Mouse (Mus musculus) heart, adult 8-10 months (tissue): ENCODE results near the gene Peg10. TPM values are rescaled to one million over a fixed set of nuclear protein-coding genes. Genes with fewer than 3 reads are reported as not detected.
A peak's percentile ranks its signal among the peaks of the same experiment; 100 is the strongest.
"Not testable (repeated sequence)": the region's sequence is repeated elsewhere in the genome, so short reads cannot be mapped to it uniquely, and the experiment has no call there.

Source experiments
- DNase-seq: peaks from one replicate; pipeline ENCODE4 v3.0.0; 2022; ENCODE audit warnings: low spot score
- total RNA-seq, 4 experiments: library from RNA; stranded (reverse); gene quantifications; 2 replicates each; pipeline ENCODE4 v1.2.4; 2022

The Peg10 gene
- total RNA-seq, 4 experiments from 2014 or later = 0.83 to 1.2 (median 1.0) TPM

DNA sequence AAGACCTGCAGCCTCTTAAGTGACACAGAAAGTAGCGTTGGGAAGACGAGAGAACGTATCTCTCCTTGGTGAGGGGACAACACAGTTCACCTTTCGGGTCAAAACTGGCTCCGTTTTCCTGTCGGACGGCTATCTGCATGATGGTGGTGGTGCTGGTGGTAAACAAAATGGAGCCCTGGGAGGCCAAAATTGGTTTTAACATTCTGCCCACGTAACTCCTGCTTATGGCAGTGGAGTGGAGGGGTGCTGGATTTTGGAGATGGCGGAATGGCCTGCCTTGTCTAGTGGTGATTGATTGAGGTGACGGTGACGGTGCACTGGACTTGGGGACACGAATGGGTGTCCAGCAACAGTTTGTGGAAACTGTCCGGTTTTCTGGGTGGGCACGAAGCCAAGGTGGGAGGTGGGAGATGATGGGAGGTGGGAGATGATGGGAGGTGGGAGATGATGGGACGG, 1.4 kb downstream of the Peg10 start:
- peak; percentile 11 for DNase-seq

GRCm38 (mm10) chr6:4749091-4749490, 2.0 kb downstream of the Peg10 start:
- peak; percentile 93 for DNase-seq

DNA sequence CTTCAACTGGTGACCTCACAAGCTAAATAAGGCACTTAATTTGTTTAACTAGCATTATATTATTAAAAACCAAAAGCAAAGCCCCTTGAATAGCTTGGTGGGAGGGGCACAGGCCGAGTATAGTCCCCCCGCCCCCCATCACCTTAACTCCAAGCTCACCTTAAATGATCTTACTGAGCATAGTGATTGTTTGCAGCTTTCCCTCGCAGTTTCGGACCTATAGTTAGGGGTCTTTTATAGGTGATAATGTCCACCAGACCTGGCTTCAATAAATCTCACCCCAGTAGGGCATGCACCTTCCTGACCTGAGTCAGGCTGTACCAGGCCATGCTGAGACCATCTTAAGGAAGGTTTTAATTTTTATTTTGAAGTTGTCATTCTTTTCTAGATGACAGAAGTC, 4.2 kb downstream of the Peg10 start:
- no peak for DNase-seq

GRCm38 (mm10) chr6:4754286-4754685, 7.2 kb downstream of the Peg10 start:
- no peak for DNase-seq

- no peak for DNase-seq
Observed at GRCm38 (mm10) chr6:4754886-4755285, 7.8 kb downstream of the Peg10 start.

- not testable (repeated sequence) for DNase-seq
Observed at GRCm38 (mm10) chr6:4761415-4762142, 14.5 kb downstream of the Peg10 start.

GRCm38 (mm10) chr6:4762252-4762651, 15.1 kb downstream of the Peg10 start:
- no peak for DNase-seq

- DNase-seq = no peak
Observed at GRCm38 (mm10) chr6:4796281-4796680, 49.2 kb downstream of the Peg10 start.

GRCm38 (mm10) chr6:4797317-4797716, 50.2 kb downstream of the Peg10 start:
- not testable (repeated sequence) for DNase-seq

DNA sequence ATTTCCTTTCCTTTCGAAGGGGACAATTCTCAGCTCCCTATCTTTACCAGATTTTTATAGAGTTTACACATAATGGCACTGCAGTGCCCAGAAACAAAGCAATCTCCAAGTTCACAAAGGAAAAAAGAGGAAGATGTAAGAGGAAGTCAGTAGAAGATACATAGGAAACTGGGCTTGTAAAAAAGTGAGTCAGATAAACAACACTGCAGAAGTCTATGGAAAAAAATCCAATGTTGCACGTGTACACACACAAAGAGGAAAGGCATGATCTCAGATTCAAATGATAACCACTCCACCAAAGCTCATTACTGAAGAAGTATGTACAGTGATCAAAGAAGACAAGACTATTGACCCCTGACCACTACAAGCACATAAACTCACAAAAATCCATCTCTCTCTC, 51.3 kb downstream of the Peg10 start:
- DNase-seq = no peak

DNA sequence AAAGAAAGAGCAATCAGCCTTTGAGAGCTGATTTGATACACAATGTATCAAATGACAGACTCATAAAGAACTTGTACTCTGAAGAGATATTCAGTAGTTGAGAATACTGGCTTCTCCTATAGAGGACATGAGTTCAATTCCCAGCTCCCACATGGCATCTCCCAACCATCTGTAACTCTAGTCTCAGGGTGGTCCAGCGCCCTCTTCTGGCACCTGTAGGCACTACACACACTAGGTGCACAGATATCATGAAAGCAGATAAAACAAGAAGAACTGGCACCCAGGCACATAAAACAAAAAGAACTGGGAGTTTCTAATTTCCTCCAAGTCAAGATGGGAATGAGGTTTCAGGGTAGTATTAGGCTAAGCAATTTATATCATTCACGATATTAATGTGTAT, 52.3 kb downstream of the Peg10 start:
- no peak for DNase-seq

DNA sequence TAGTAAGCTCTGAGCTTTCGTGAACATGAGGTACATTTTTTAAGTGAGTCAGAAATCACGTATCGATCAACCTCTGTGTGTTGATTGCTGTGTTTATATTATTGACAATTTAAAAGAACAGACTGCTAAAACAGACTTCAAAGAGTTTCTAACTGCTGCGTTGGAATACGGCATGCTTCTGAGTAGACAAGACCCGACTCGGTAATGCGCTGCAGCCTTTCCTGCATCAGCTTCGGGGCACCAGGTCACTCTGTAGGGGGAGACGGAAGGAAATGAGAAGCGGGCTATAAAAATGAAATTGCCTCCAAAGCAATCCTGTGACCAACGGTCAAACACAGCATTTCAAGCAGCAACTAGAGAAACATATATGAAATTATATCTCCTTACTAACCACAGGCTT, 59.9 kb downstream of the Peg10 start:
- DNase-seq = no peak

Other genes starting within 250 kb of the Peg10 start
- gene Col1a2, start 242.5 kb upstream of the Peg10 start, total RNA-seq = 10 to 100 TPM; 37.7 to 60.4 (median 58.0) TPM
- gene Casd1, start 146.5 kb upstream of the Peg10 start, total RNA-seq = 10 to 100 TPM; 19.4 to 21.6 (median 20.5) TPM
- gene Sgce, start 99 bp upstream of the Peg10 start, total RNA-seq = 10 to 100 TPM; 15.6 to 19.6 (median 17.3) TPM
- 10 to 100 TPM; 10.7 to 15.0 (median 12.8) TPM for gene Ppp1r9a, start 155.6 kb downstream of the Peg10 start, total RNA-seq